Mouse (Mus musculus): ENCODE data around the gene Ociad1.

- TF ChIP-seq CTCF (conservative IDR thresholded peaks at IDR 0.05; ENCODE audit: insufficient read depth, insufficient read length, low read depth, low read length) (no peak), POLR2A (IDR thresholded peaks at IDR 0.05; ENCODE audit: low read depth, low read length) (no peak)
Observed at GRCm38 (mm10) chr5:73313591-73313990, 21.0 kb downstream of the Ociad1 start.

Measured in kidney, adult 2 months (tissue).